Mouse (Mus musculus) kidney, postnatal 10 days (tissue): ENCODE data around the gene Fam240a.

Experiments used
- DNase-seq: peaks from one replicate; pipeline ENCODE4 v3.0.0; 2021; ENCODE audit warnings: mixed read lengths

Fam240a gene

DNA sequence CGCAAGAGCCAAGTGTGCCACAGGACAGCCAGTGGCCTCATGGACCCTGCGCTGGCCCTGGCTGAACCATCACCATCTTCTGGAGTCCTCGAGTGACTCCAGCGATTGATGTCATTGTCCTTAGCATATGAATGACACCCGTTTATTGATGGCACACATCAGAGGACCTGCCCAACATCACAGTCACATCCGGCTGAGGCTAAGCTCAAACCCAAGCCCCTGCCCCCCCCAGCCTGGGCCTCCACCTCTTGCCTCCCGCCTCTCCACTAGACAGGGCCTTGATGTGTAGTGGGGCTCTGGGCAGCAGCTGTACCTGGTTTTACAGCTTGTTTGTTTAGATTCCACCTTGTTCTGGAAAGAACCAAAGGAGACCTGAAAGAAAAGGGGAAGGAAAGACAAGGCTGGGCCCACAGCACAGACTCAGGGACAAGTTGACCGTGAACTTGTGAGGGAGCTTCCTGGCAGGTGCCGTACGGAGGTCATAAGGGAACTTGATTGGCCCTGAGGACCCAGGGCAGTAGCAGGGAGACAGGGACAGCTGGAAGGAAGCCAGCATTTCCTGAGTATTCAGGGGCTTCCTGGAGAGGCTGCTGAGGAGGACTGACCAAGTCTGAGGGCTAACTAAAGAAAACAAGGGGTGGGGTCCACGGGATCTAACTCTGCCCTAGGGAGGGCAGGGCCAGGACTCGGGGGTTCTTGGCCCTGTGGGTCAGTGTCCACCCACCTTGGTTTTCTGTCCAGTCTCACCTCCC is 25.4 kb downstream of the Fam240a start:
- peak; percentile 63 for DNase-seq

DNA sequence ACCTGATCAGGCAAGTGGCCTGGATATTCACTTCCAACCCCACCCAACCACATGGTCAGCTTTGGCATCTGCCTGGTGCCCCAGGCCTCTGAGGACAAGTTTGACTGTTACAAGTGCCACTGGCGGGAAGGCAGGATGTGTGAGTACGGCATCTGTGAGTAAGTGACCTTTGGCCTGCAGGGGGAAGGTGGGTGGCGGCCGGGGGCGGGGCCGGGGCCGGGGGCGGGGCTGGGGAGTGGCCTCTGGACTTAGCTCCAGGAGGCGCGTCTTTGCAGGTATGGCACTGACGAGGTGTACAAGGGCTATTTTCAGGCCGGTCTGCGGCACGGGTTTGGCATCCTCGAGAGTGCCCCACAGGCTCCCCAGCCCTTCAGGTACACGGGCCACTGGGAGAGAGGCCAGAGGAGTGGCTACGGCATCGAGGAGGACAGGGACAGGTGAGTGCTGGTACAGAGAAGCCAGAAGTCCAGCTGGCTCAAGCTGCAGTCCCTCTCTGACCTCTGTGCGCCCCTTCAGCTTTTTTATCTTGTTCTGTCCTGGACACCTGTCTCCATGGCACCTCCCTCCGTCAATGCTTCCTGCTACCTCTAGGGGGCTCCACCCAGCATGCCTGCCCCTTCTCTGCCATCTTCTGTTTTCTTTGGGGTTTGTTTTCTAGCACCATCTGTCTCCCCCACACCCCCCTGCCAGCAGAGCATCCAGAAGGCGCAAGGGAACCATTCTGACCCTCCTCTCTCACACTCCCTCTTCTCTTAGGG is 26.5 kb downstream of the Fam240a start:
- peak; percentile 51 for DNase-seq

DNA sequence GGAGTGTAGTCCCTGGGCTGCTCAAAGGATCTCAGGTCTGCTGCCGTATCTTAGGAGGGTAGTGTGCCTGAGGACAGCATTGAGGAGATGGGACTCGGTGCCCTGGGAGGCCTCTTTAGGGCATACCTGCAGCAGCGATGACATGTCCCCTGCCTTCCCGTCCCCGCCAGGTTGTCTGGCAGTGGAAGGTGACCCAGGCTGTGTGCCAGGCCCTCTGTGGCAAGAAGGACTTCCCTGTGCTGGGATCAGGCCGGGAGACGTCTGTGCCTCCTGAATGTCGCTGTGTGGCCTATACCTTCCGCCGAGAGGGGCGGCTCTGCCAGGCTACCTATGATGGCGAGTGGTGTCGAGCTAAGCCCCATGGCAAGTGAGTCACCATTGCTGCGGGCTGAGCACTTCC is 27.7 kb downstream of the Fam240a start:
- DNase-seq, result no peak

DNA sequence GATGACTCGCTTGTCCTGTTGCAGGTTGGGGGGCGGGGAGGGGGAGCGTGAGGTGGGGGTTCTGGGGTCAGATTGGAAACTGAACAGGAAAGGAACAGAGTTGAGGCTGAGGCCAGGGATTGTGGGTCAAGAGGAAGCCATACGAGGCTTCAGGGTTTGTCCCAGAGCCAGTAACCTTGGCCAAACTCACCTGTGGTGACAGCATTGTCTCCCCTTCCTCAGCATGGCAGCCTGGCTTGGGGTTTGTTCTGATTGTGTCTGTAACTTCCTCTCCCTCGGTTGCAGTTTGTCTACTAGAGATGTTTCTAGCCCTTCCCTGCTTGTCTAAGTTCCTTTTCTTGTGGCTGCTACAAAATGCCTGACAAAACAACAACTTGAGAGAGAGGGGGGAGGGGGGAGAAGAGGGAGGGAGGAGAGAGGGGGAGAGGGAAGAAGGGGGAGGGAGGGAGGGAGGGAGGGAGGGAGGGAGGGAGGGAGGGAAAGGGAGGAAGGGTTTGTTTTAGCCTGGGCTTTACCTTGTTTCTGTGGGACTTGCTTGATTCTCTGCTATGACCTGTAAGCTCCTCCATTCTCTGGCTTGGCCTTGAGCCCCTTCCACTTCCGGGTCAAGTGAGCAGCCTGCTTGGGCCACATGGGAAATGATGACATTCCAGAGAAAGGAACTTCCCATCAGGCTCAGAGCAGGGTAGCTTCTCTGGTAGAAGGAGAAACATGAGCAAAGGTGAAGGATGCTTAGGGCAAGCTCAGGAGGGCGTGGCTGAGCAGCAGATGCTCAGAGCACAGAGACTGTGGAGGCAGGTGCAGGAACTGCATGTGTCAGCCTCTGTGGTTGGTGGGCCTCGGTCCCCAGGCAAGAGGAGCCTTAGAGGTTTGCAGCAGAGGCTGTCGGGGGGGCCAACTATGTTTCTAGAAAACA is 29.0 kb downstream of the Fam240a start:
- no peak for DNase-seq

DNA sequence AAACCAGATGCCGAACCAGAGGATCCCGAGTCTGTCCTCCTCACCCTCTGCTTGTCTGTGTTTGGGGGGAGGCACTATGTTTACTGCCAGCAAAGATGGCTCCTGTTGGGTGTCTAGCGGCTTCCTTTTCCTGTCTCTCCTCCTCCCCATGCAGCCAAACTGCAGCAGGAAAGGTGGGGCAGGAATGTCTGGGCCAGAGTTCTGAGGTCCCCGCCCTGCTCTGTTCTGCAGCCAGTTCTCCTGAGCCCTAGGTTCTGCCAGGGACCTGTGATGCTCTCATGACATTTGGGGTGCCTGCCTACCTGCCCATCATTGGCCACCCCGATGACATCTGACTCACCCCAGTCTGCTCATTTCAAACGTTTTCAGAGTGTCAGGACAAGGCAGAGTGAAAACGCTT is 34.7 kb downstream of the Fam240a start:
- peak; percentile 53 for DNase-seq

DNA sequence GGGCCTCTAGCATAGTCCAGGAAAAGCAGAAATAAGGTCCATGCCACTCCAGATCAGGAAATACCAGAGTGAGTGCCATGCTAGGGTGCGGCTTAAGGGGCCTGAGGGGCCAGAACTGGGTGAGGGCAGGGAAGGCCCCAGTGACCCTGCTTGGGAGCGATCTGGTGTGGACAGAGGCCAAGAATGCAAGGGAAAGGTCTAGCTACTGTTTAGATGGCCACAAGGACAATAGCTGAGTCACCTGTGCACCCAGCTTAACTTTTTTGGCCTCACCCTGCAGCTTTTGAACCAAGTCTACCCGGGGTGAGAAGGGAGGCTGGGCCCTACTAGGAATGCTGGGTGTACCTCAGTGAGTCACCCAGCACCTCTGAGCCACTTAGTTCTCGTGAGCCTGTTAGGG is 35.9 kb downstream of the Fam240a start:
- peak; percentile 47 for DNase-seq

GRCm38 (mm10) chr9:110879998-110880561 is 36.6 kb downstream of the Fam240a start, which contains the start of gene Tmie:
Gene Tmie (minus strand): TSS chr9:110880113.
- DNase-seq, result peak; percentile 91

DNA sequence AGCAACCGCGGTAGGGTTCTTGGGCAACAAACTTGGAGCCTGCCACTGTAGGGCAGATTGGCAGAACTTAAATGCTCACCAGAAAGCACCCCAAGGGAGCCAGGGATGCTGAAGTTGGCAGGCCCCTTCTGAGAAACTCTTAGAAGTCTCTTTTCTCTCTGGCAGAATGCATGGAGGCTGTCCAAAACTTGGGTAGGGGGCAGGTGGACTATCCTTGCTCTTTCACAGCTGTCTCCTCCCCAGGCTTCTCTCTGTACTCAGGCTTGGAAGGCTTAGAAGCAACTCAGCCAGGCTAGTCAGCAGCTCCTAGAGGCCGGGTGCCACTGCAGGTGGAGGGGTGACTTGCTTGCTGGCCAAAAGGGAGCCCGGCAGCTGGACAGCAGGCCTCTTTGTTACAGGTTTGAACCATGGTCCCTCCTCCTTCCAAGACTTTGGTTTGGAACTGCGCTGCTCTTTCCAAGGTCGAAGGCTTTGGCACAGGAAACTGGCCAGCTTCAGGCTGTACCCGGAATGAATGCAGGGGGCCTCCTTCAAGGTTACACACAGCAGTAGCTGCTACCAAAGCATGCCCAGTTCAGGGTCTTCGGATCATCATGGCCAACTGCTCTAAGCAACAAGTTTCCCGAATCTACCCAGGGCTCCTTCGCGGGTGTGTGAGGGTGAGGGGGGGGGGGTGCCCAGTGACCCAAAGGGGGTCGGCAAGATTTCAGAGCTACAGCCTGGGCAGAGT is 37.3 kb downstream of the Fam240a start, which contains the start of gene Als2cl:
Gene Als2cl, plus strand, starts transcription at position 680 of the 730 bp plus-strand sequence.
- DNase-seq, result peak; percentile 62

DNA sequence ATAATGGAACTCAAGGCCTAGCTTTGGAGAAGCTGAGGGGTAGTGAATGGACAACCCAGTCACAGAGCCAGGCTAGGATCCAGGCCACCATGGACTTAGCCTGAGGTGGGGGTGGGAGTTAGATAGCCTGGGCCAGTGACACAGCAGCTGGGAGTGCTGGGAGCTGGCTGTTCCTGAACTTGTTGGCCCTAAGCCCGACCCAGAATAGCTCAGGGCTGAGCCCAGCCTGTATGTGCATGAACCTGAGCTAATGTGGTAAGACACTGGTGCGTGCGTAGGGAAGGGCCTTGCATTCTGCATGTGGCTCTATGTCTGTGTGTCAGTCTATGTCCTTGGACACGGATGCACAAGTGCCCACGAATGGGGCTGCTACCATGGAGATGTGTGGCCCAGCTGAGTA is 38.8 kb downstream of the Fam240a start:
- DNase-seq, result peak; percentile 70

DNA sequence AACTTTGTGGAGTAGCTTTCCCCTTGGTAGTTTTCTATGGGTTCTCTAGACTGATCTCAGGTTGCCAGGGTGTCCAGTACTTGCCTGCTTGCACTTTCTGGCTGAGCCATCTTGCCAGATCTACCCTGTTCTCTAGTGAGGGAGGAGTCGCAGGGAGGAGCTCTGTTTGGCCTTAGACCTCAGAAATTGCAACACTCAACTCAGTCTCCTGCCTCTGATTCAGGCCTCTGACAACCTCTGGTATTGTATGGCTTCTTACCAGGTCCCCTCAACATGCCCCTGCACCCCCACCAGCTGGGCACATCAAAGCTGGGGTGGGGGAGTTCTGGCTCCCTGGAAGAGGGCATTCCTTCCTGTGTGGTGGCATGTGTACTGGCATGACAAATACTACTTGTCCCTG is 39.3 kb downstream of the Fam240a start:
- no peak for DNase-seq

GRCm38 (mm10) chr9:110875288-110875695 is 41.4 kb downstream of the Fam240a start:
- no peak for DNase-seq

DNA sequence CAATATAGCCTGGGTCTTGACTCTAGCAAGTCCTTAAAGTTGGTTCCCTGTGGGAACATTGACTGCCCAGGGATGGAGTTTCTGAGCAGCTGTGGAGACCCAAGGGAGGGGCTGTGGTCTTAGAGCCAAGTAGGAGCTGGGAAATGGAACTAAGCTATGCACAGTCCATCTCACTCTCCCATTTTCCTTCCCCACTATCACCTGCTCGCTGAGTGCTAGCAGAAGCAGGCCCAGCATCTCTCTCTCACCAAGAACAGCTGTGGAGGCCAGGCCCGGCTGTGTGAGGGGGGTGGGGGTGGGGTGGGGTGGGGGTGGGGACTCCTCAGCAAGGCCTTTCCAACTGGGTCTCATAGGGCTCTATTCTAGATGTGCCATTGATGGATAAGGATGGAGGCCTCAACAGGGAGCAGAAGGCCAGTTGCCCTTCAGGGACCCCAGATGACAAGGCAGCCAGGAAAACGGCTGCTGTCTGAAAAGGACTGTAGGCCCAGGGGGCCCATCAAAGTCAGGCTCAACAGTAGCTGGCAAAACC is 41.9 kb downstream of the Fam240a start:
- DNase-seq, result no peak

DNA sequence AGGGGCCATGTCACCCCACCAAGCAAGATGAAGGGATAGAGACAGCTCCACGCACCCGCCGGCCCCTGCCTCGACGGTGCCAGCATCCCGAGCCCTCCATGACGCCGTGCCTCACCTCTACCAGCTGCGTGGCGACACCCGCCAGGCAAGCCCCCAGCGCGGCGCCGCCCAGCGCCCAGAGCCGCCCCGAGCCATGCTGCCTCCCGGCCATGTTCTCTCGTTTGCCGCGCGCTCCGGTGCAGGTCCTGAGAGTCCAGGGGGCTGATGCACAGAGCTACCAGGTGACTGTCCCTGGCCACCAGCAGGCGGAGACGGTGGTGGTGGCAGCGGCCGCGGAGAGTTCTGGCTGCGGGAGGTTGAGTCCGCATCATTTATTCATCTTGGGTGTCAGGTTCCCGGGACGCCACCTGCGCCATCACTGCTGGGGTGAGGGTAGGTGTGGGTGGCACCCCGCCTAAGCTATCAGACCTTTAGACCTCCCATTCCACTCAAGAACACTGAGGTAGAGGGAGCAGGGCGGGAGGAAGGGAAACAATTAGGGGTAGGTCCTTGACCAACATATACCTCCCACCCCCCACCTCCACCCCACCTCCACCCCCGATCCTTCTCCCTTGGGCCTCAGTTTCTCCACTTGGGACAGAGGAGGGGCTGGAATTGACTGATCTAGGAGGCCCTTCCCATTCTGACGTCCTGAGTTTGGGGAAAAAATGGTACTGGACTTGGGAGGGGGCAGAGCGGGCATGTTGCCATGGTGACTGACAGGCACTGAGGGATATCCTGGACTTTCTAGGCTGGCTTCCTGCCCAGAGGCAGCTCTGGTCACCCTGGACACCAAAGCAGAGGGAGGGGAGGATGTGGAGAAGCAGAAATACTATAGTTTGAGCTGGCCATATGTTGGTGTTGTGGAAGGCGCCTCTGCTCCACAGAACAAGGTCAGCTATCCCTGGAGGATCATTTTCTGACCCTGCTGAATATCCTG is 42.7 kb downstream of the Fam240a start:
- peak; percentile 85 for DNase-seq

DNA sequence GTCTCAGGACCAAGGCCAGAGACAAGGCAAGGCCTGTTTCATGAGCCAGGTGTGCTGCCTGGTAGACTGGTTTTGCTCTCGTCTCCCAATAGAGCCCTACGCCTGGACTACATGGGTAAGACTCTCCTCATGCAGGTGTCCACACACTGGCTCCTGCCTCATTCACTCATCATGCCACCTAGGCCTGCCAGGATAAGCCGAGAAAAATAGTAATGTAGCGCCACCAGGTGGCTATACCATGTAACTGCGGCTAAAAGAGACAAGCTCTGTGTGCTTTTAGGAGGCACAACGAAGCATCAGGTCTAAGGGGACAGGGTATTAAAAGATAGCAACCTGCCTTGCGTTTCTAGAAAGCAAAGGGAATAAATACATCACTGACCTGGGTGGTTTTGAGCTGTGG is 45.6 kb downstream of the Fam240a start:
- DNase-seq, result peak; percentile 64
